Mouse (Mus musculus) spleen, embryonic (tissue): ENCODE results near the gene Gm49403.
"Not testable (repeated sequence)": the region's sequence is repeated elsewhere in the genome, so short reads cannot be mapped to it uniquely, and the experiment has no call there.

Experiments
- CTCF ChIA-PET: fragments of 350-600 bp; sonication (Branson Sonifier 250); formaldehyde crosslinking; loops from one replicate; lab custom pipeline; 2022; lab: Charles Lee

The Gm49403 gene

DNA sequence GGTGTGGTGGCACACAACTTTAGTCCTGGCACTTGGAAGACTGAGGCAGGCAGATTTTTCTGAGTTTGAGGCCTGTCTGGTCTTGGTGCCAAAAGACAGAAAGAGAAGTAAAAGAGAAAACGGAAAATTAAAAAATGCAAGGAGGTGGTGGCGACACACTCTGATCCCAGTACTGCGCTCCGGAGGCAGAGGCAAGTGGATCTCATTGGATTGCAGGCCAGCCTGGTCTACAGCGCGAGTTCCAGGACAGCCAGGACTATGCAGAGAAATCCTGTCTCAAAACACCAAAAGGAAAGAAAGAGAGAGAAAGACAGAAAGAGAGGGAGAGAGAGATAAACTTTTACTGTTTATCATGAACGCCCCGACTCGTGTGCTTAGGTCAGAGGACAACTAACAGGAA lies 12.9 kb upstream of the Gm49403 start:
- CTCF ChIA-PET: interaction anchor here (0.6 to 1.1 kb wide), 3 partner anchors 32 to 40 kb away, joined by 3 read pairs; partner anchors contain the start of gene Gng3

DNA sequence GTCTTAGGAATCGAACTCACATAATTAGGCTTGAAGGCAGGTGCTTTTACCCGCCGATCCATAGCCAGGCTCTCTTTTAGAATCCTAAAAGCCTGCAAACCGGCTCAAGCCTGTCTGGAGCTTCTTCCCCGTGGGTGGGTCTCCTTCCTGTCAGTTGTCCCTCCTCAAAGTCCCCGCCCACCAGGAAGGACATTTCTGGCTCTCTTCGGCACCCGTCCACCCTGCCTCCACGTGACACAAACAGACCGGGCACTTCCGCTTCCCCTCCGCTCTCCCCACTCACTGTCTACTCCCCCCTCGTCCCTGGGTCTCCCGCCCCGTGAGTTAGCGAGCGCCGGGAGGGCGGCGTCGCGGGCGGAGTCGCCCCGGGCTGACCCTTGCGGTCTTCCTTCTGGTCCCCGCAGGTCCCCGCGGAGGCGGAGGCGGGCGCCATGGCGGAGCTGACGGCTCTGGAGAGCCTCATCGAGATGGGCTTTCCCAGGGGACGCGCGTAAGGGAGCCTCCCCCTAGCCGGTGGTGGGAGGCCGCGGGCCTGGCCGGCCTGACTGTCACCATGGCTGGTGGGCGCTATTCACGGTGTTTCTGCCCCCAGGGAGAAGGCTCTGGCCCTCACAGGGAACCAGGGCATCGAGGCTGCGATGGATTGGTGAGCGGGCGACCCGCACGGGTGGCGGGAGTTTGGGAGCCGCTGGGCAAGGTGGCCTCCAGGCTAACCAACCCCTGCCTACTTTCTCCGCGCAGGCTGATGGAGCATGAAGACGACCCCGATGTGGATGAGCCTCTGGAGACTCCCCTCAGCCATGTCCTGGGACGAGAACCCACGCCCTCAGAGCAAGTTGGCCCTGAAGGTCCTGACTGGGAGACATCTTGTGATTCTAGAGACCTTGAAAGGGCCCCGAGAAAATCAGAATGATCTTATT lies 12.2 kb upstream of the Gm49403 start, which contains the start of gene Ubxn1:
Gene Ubxn1, plus strand, starts transcription at position 230 of the 920 bp plus-strand sequence.
- CTCF ChIA-PET: interaction anchor here (1.1 kb wide), 1 partner anchor 33 kb away, joined by 3 read pairs; the partner anchor contains the start of gene Gng3

DNA sequence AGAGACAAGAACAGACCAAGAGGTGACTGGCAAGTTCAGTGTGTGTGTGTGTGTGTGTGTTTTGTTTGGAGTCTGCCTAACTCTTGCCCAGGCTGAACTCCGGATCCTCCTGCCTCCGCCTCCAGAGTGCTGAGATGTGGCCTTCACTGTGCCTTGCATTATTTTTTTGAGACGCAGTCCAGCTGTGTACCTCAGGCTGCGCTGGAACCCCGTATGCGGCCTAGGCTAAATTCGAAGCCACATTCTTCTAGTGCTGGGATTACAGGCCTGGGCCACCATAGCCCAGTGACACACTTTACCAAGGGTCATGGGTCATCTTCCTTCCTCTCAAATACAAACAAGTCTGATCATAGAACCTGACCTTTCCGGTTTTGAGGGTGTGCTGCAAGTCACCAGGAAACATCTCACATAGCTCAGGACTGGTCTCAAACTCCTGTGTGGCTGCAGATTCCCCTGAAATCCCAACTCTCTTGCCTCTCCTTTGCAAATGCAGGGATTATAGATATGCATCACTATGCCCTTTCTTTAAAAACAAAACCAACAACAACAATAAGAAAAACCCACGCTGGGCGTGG lies 11.4 kb upstream of the Gm49403 start:
- CTCF ChIA-PET: interaction anchor here (0.7 kb wide), 1 partner anchor 16 kb away, joined by 6 read pairs; no protein-coding TSS in a partner anchor

DNA sequence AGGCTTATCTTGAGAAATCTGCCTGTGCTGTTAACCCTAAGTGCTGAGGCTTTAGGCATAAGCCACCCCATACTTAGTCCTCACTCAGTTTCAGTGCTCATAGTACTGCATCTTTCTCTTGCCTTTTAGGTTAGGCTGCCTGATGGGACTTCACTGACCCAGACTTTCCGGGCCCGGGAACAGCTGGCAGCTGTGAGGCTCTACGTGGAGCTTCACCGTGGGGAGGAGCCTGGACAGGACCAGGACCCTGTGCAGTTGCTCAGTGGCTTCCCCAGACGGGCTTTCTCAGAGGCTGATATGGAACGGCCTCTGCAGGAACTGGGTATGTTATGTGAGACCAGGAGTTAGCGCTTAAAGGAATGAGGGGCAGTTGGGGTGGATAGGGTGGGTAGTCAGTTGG lies 8.7 kb upstream of the Gm49403 start:
- CTCF ChIA-PET: no interaction called here

DNA sequence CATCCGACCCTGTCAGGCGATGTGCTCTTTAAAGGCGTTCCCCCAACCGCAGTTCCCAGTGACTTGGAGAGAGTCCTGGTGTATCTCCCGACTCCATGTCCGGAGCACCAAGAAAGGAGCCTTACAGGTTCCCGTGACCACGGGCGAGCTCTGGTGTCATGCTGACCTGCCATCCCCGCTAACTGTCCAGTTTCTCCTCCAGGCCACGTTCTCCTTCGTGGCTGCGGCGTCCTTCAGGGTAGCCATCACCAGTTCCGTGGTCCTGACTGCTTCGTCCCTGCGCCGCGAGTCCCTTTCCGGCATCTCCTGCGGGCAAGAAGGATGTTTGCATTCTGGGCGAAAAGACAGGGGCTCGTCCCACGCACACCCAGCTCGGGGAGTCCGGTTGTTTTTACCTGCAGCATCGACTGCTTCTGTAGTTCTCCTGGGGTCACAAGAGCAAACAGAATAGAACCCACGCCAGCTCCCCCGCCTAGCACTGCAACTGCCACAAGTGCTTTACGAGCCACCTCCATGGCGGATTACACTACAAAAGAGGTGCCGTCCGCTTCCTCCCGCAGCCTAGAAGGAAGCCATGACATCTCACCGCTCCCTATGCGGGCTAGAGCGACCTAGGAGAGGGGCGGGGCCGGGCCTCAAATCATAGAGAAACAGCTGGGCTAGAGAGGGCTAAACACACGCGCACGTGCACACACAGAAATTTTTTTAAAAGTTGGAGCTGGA lies 3.3 kb upstream of the Gm49403 start, which contains the start of gene Uqcc3:
Gene Uqcc3, minus strand, starts transcription at position 613 of the 723 bp plus-strand sequence.
- CTCF ChIA-PET: interaction anchor here (0.9 kb wide), 1 partner anchor 229 kb away, joined by 3 read pairs; no protein-coding TSS in a partner anchor

DNA sequence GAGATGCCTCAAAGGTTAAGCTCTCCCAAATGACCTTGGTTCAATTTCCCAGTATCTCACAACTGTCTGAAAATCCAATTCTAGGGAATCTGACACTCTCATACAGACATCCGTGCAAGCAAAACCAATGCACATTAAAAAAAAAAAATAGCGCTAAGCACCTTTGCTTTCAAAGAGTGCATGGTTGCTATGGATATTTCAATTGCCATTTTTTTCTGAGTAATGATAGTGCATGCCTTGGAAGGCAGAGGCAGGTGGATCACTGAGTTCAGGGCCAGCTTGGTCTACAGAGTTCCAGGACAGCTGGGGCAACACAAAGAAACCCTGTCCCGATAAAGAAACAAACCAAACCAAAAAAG lies 2.7 kb upstream of the Gm49403 start:
- CTCF ChIA-PET: interaction anchor here (0.7 kb wide), 1 partner anchor 67 kb away, joined by 3 read pairs; no protein-coding TSS in a partner anchor

DNA sequence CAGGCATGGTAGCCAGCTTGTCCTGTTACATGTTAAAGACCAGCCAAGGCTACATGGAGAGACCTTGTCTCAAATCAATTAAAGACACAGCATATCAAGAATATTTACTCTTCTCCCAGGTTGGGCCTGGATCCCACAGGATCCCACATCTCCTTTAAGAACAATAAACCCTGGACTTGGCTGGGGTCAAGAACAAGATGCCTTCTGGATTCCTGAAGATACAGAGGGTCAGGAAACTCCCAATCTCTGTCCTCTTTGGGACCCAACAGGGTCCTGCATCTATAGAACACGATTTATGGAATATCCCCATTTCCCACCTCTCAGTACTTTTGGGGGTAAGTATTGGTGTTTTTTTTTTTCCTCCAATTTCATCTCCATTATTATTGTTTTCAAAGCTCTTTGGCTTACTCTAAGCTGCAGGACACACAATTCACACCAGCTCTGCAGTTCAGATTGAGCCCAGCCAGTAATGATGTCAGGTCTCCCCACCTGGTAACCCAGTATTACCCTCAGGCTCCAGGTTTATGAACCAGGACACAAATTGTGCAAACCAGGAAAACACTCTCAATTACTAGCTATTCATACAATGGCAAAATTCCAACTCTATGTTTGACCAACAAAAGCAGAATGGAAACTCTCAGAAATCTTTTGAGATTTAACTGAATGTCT lies 3.3 kb downstream of the Gm49403 start:
- CTCF ChIA-PET: interaction anchor here (0.9 kb wide), 1 partner anchor 44 kb away, joined by 4 read pairs; no protein-coding TSS in a partner anchor

DNA sequence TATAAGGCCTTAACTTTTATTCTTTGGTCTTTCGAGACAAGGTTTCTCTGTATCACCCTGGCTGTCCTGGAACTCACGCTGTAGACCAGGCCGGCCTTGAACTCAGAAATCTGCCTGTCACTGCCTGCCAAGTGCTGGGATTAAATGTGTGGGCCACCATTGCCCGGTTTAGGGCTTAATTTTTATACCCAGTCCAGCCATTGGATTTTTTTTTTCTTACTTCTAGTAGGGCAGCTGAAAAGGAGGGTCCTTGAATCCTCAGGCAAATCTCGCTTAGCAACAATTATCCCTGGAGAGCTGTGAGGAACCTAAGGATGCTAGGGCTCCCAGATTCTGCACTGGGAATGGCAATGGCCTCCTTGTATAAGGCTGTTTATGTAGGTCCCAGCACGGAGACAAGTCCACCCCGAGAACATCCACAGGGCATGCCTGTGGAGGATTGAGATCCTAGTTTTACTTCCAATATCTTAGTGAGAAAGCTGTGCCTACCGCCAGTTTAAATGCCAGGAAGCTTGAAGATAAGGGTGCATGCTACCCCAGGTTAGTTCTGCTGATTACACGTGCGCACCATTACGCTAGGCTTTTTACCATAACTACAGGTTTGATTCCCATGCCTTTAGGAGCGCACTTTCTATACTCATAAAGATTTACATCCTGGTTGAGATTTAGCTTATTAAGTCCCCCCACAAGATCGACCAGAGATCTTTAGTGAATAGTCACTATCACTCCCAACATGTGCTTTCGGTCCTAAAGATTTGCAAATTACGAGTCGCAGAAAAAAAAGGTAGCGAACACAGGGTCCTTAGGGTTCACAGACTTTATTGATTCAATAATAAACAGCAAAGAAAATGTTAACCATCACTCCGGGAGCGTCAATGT lies 4.1 kb downstream of the Gm49403 start:
- CTCF ChIA-PET: interaction anchor here (0.5 to 0.7 kb wide), 2 partner anchors 15 to 221 kb away, joined by 4 to 6 read pairs; no protein-coding TSS in a partner anchor

DNA sequence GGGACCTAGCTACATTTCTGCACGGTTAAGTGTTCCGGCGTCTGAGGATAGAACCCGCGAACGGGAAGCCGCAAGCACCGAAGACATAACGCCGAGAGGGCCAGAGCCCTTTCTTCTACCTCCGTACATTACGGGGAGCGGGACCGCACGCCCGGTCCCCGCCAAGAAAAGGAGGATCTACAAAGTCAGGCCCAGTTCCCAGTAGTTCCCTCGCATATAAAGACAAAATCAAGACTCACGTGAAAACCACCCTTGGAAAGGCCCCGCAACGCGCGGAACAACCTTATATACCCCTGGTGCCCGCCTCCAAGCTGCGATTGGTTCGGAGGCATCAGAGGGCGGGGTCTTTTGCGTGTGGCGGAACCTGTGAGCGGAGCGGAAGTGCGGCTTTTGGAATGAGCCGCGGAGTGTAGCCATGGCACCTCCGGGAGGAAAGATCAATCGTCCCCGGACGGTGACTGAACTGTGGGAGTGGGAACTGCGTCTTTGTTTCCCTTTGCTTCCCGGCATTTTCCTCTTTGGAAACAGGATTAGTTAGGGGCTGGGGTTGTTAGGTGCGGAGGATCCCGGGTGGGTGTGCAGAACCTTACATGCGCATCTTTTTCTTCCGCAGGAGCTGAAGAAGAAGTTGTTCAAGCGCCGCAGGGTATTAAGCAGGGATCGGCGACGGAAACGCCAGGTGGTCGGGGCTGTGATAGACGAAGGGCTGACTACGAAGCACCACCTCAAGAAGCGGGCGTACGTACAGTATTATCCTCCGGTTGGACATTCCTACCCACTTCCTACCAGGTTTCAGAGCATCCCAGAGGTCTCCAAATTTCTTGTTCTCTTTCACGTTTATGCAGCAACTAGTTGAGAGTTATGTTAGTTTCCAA lies 5.0 kb downstream of the Gm49403 start, which contains the start of the genes 1810009A15Rik and Gm49416:
Gene 1810009A15Rik, plus strand, starts transcription at position 343 of the 875 bp plus-strand sequence.
Gene Gm49416, plus strand, starts transcription at position 416 of the 875 bp plus-strand sequence.
- CTCF ChIA-PET: interaction anchor here (0.5 to 0.6 kb wide), 3 partner anchors 16 to 1842 kb away, joined by 3 to 8 read pairs (median 6); no protein-coding TSS in a partner anchor

DNA sequence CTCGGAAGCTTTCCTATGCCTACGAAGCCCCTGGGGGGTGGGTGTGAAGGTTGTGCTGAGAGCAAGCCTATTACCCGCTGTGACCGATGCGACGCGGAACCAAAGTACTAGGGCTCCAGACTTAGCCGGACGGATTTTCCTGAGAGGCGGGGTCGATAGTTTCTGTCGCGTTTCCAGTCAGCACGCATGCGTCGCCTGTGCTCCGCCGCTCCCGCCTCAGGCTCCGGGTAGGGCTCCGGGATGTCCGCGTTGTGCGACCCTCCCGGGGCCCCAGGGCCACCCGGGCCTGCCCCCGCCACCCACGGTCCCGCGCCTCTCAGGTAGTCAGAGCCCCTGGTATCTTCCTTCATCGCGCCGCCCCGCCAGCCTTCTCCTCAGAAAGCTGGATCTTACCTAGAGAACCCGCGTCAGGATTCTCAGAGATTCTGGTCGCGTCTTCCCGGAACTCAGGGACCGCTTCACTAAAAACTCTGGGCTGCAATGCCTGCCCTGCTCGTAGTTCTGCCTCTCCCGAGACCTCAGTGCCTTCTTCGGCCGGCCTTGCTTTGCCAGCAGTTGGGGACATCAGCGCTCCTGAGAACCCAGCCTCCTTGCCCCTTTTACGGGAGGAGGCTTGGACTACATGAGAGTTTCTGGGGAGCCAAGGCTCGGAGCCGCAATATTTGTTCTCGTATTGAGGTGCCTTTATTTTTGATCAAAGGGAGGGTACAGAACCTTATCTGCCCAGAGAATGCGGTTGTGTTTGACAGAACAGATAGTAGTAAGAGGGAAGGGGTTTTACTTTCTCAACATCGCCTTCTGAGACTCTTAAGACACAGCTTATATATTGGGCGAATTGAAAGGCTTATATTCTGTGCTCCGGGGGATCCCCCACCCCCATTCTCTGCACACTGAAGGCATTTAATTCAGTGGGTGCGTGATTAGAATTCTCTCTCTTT lies 9.4 kb downstream of the Gm49403 start, which contains the start of gene Ints5:
Gene Ints5, plus strand, starts transcription at position 177 of the 938 bp plus-strand sequence.
- CTCF ChIA-PET: interaction anchor here (0.6 to 0.8 kb wide), 3 partner anchors 70 to 998 kb away, joined by 6 to 24 read pairs (median 6); no protein-coding TSS in a partner anchor

DNA sequence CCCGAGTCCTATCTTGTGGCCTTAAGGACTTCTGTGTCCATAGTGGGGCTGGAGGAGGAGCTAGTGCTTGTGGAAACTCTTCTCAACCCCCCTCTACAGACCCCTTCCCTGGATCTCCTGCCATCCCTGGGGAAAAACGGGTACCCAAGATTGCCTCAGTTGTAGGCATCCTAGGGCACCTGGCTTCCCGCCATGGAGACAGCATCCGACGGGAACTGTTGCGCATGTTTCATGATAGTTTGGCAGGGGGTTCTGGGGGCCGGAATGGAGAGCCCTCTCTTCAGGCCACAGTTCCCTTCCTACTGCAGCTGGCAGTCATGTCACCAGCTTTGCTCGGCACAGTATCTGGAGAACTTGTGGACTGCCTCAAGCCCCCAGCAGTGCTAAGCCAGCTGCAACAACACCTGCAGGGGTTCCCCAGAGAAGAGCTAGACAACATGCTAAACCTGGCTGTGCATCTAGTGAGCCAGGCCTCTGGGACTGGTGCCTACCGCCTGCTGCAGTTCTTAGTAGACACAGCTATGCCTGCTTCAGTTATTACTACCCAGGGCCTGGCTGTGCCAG lies 11.7 kb downstream of the Gm49403 start:
- CTCF ChIA-PET: interaction anchor here (0.6 kb wide), 1 partner anchor 94 kb away, joined by 3 read pairs; no protein-coding TSS in a partner anchor

DNA sequence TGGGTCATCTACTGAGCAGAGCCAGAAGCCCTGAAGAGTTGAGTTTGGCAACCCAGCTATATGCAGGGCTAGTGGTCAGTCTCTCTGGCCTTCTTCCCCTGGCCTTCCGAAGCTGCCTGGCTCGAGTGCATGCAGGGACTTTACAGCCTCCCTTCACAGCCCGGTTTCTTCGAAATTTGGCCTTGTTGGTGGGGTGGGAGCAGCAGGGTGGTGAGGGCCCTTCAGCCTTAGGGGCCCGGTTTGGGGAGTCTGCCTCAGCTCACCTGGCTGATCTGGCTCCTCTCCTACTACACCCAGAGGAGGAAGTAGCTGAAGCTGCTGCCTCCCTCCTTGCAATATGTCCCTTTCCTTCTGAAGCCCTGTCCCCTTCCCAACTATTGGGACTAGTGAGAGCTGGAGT lies 12.5 kb downstream of the Gm49403 start:
- CTCF ChIA-PET: not testable (repeated sequence)

DNA sequence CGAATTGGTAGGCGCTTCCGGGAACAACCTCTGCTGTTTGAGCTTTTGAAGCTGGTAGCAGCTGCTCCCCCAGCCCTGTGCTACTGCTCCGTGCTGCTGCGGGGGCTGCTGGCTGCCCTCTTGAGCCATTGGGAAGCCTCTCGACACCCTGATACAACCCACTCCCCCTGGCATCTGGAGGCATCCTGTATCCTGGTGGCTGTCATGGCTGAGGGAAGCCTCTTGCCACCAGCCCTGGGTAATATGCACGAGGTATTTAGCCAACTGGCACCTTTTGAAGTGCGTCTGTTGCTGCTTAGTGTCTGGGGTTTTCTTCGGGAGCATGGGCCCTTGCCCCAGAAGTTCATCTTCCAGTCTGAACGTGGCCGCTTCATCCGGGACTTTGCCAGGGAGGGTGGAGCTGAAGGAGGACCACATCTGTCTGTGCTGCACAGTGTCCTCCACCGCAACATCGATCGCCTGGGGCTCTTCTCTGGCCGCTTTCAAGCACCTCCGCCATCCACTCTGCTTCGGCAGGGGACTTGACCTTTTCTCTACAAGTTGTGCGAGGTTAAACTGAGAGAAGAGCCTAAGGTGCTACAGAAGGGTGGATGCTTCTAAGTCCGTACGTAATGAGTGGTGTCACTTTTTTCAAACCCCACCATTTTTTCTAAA lies 13.6 kb downstream of the Gm49403 start:
- CTCF ChIA-PET: not testable (repeated sequence)

DNA sequence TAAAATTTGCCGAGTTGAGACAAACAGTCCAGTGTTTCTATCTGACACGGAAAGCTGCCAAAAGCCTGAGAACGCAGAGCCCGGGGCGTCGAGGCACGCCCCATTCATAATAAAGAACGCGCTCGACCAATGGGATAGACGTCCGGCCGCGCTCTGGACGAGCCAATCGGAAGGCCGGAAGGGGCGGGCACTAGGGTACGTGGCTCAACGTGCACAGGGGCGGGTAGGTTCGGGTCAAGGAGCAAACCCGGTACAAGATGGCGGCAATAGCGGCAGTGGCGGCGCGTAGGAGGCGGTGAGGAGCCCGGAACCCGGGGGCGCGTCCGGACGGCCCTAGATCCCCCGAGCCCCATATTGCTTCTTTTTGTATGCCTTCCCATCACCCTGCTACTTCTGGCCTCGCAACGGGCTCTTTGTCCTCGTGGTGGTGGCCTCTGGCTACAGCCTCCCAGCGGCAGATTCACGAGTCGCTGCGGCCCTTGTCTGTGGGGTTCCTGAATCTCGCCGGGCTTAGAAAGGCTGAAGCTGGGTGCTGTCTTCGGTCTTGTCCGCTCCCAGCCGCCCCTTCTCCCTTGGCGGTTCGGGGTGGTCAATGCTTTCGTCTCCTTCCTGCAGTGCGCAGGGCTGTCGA lies 14.2 kb downstream of the Gm49403 start, which contains the start of gene Ganab:
Gene Ganab, plus strand, starts transcription at position 207 of the 631 bp plus-strand sequence.
- CTCF ChIA-PET: no interaction called here

DNA sequence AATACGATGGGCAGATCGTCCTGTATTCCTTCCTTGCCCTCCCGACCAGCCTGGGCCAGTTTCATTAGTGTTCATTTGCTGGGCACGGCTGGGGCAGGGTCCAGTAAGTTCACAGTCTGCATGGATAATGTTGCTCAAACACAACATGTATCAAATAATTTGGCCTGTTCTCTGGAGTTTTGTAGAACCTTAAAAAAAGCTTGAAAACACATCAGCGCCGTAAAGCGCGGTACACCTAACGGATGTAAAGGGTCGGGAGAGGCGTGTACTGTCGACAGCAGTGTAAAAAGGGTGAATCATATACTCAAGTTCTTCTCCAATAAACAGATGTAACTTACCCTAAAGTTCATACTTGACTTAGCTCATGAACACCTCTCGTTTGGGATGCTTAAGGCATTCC lies 14.8 kb downstream of the Gm49403 start:
- CTCF ChIA-PET: no interaction called here

DNA sequence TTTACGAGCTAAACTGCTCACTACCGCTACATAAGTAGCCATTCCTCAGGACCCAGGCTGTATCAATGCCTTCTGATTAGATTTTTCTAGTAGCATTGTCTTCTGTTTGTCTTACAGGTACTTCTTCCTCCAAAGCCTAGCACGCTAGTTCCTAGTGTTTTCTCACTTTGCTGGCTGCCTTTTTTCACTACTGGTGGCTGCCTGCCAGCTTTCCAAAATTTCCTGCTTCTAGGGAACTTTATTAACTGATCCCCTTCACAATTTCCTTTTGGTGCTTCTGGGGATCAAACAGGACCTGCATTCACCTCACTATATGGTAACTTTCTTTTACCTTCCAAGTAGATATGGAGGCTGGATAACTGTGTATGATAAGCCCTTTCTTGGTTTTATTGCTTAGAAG lies 15.3 kb downstream of the Gm49403 start:
- CTCF ChIA-PET: no interaction called here
